Mouse (Mus musculus) spleen, adult 2 months (tissue): ENCODE measurements around the gene Ptpn4.

ENCODE experiments used
- CTCF ChIP-seq: fragments of 200-500 bp; IDR thresholded peaks from 2 replicates; pipeline ENCODE4 v1.5.1; 2011; ENCODE audit warnings: mild to moderate bottlenecking, inconsistent platforms; ENCODE audit not compliant: insufficient read depth, insufficient read length, insufficient replicate concordance; ENCODE audit errors: extremely low read depth
- POLR2A ChIP-seq: fragments of 200-500 bp; IDR thresholded peaks from 2 replicates; pipeline ENCODE4 v1.6.1; 2011; ENCODE audit warnings: low read depth, low read length, inconsistent platforms

DNA sequence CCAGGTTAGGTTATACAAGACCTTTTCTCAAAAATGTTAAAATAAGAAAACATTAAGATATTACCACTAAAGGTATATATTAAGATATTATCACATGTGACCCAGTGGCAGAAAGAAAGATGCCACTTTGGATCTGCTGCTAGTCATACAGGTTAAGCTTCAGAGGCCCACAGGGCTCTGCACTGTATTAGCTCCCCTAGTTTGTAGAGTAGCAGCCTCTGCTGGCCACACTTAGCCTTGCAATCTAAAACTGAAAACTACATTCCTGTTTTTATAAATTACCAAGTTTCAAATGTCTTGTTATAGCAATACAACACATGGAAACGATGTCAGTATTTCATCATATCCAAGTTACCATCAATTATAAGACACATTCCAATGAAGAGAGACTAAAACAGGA lies 162.4 kb downstream of the Ptpn4 start:
- TF ChIP-seq CTCF, result no peak
- TF ChIP-seq POLR2A, result no peak
